ENCODE assay signal across 11 mouse cellular contexts in the genomic region with DNA sequence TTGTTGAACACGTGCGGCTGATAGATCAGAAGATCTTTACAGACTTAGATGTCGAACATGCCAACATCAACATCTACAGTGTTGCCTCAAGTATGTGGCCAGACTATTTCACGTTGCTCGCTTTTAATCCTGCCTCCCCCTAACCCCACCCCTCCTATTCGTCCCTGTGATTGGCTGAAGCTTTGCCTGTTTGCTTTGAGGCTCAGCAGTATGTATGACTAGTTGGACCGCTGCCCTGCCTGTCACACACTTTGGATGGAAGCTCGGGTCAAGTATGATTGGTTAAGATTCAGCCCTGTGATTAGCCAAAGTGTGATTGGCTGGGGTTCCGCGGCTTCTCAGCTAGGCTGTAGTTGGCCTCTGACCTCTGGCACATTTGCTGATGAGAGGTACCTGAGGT. TPM values are rescaled to one million over a fixed set of nuclear protein-coding genes. Genes with fewer than 3 reads are reported as not detected.
DNase-seq lines count a peak whose midpoint lies in the region; ATAC-seq and TF ChIP-seq lines count a peak whose summit lies in the region.
"Had no signal": no experiment of that assay in that cellular context is flagged by ENCODE, and none has a peak within 500 bp of the region (broad histone marks: within the 10 kb centered on the region; RNA-seq: fewer than 3 reads in every experiment).

No protein-coding gene starts in this region.

- no peaks in the 10 kb centered on the region for H3K9me3 ChIP-seq in stomach, postnatal 0 days (ENCODE audit: control insufficient read depth, low read length)
- no peaks in the 10 kb centered on the region for H3K9me3 ChIP-seq in midbrain, embryonic 15.5 days
- H3K9me3 ChIP-seq in hindbrain, embryonic 12.5 days (replicated peaks): no peaks in the 10 kb centered on the region

- DNase-seq in retina, postnatal 1 day: peak; percentile 39
- no peak for DNase-seq in retina, embryonic 14.5 days (ENCODE audit: low spot score)
- peak; percentile 60 for DNase-seq in kidney, adult 11 months
- DNase-seq in liver, adult 2 months (ENCODE audit: extremely low read depth, low read depth, low spot score): peak; percentile 87
- no peak for DNase-seq in stomach, postnatal 0 days (ENCODE audit: low spot score)
- DNase-seq in layer of hippocampus, postnatal 25 days (ENCODE audit: extremely low spot score in 1 of 2, low spot score in 1 of 2): no peak
- DNase-seq: heart, adult 11 months; midbrain, embryonic 14.5 days had no signal

- ATAC-seq in stomach, postnatal 0 days (ENCODE audit: low FRiP score, low TSS enrichment): 0 out of 2 replicates have a peak, but pooled peaks have one; percentile 45
- ATAC-seq in midbrain, embryonic 15.5 days (replicated peaks): no peak
- ATAC-seq in hindbrain, embryonic 12.5 days (ENCODE audit: low FRiP score): no peak
- ATAC-seq: forebrain, embryonic 14.5 days had no signal

- no peak for TF ChIP-seq EP300 in stomach, postnatal 0 days (optimal IDR thresholded peaks at IDR 0.05)

- no peaks in the 10 kb centered on the region for H3K4me1 ChIP-seq in liver, adult 2 months (ENCODE audit: control insufficient read depth, insufficient read depth, low read length)
- no peaks in the 10 kb centered on the region for H3K4me1 ChIP-seq in stomach, postnatal 0 days (replicated peaks; ENCODE audit: control insufficient read depth, insufficient read depth)
- H3K4me1 ChIP-seq in midbrain, embryonic 15.5 days: no peaks in the 10 kb centered on the region
- H3K4me1 ChIP-seq in hindbrain, embryonic 12.5 days: no peaks in the 10 kb centered on the region

- no peak overlapping the region for H3K4me2 ChIP-seq in stomach, postnatal 0 days (replicated peaks; ENCODE audit: low read depth)
- H3K4me2 ChIP-seq in midbrain, embryonic 15.5 days: no peak overlapping the region
- H3K4me2 ChIP-seq in hindbrain, embryonic 12.5 days (replicated peaks): no peak overlapping the region

- no peak for TF ChIP-seq POLR2A in liver, adult 2 months (IDR thresholded peaks at IDR 0.05; ENCODE audit: extremely low read depth, insufficient read depth, low read length)

- H3K27ac ChIP-seq in liver, adult 2 months (replicated peaks; ENCODE audit: insufficient read depth, low read depth, low read length): peak overlapping the region; percentile 37; the same call in 1 of the 2 replicates
- H3K27ac ChIP-seq in stomach, postnatal 0 days (replicated peaks): no peak overlapping the region
- H3K27ac ChIP-seq in midbrain, embryonic 15.5 days: no peak overlapping the region
- H3K27ac ChIP-seq in hindbrain, embryonic 12.5 days: no peak overlapping the region

- no peak overlapping the region for H3K9ac ChIP-seq in liver, adult 2 months (ENCODE audit: low read depth, low read length)
- no peak overlapping the region for H3K9ac ChIP-seq in stomach, postnatal 0 days (ENCODE audit: low read length)
- H3K9ac ChIP-seq in midbrain, embryonic 15.5 days: no peak overlapping the region
- no peak overlapping the region for H3K9ac ChIP-seq in hindbrain, embryonic 12.5 days

- WGBS in liver, adult 2 months: 10% methylated on average over 10 of the region's 10 CpGs
- WGBS in stomach, postnatal 0 days: 21% methylated on average over 10 of the region's 10 CpGs
- 42% methylated on average over 10 of the region's 10 CpGs for WGBS in midbrain, embryonic 15.5 days
- 46% methylated on average over 10 of the region's 10 CpGs for WGBS in hindbrain, embryonic 12.5 days

- H3K79me2 ChIP-seq in liver, adult 2 months (ENCODE audit: control insufficient read depth, insufficient read depth, low read length): no peaks in the 10 kb centered on the region

- H3K4me3 ChIP-seq in liver, adult 2 months (ENCODE audit: insufficient read depth, low read depth, low read length): no peak overlapping the region
- H3K4me3 ChIP-seq in stomach, postnatal 0 days (ENCODE audit: low read depth, low read length): no peak overlapping the region
- H3K4me3 ChIP-seq in midbrain, embryonic 15.5 days: no peak overlapping the region
- no peak overlapping the region for H3K4me3 ChIP-seq in hindbrain, embryonic 12.5 days

- no peaks in the 10 kb centered on the region for H3K27me3 ChIP-seq in liver, adult 2 months (ENCODE audit: control insufficient read depth, insufficient read depth, low read length)
- no peaks in the 10 kb centered on the region for H3K27me3 ChIP-seq in stomach, postnatal 0 days (ENCODE audit: control insufficient read depth, insufficient read depth, low read length)
- no peaks in the 10 kb centered on the region for H3K27me3 ChIP-seq in midbrain, embryonic 15.5 days (replicated peaks)
- H3K27me3 ChIP-seq in hindbrain, embryonic 12.5 days: no peaks in the 10 kb centered on the region

- no peaks in the 10 kb centered on the region for H3K36me3 ChIP-seq in liver, adult 2 months (ENCODE audit: control insufficient read depth, insufficient read depth, low read length)
- H3K36me3 ChIP-seq in stomach, postnatal 0 days (ENCODE audit: control insufficient read depth, insufficient read depth, low read length): no peaks in the 10 kb centered on the region
- no peaks in the 10 kb centered on the region for H3K36me3 ChIP-seq in midbrain, embryonic 15.5 days (replicated peaks)
- no peaks in the 10 kb centered on the region for H3K36me3 ChIP-seq in hindbrain, embryonic 12.5 days

- no peak for TF ChIP-seq CTCF in liver, adult 2 months (IDR thresholded peaks at IDR 0.05; ENCODE audit: low read depth, low read length)
- TF ChIP-seq CTCF in stomach, postnatal 0 days (IDR thresholded peaks at IDR 0.05; ENCODE audit: low read depth): no peak

RNA-seq across cellular contexts. Expression of a gene that starts 21.3 kb away (rescaled TPM):
- 14.3 and 18.6 TPM in 2 replicates for total RNA-seq in liver, adult 2 months (2014; rRNA removed)
- polyA plus RNA-seq in liver, adult 2 months (2012; rRNA removed): 36.2 and 38.7 TPM in 2 replicates
- polyA plus RNA-seq in stomach, postnatal 0 days (2015; fragmentation: Nextera tagmentation; extraction: Ambion mirVana): 34.5 and 35.4 TPM in 2 replicates
- 109 and 116 TPM in 2 replicates for polyA plus RNA-seq in midbrain, embryonic 15.5 days (2015; fragmentation: Nextera tagmentation; extraction: Ambion mirVana)
- 10 to 100 TPM; 85.2 to 91.0 TPM for total RNA-seq in layer of hippocampus, postnatal 25 days (2021)
- polyA plus RNA-seq in hindbrain, embryonic 12.5 days (2016; fragmentation: Nextera tagmentation; extraction: Ambion mirVana): 98.2 and 105 TPM in 2 replicates

RNA-seq across cellular contexts. Expression of a gene that starts 23.9 kb away (rescaled TPM):
- total RNA-seq in liver, adult 2 months (2014; rRNA removed): 1.0 and 1.1 TPM in 2 replicates
- 0.70 and 4.0 TPM in 2 replicates for polyA plus RNA-seq in liver, adult 2 months (2012; rRNA removed)
- polyA plus RNA-seq in stomach, postnatal 0 days (2015; fragmentation: Nextera tagmentation; extraction: Ambion mirVana): 0.10 and 0.18 TPM in 2 replicates
- 2.3 and 2.5 TPM in 2 replicates for polyA plus RNA-seq in midbrain, embryonic 15.5 days (2015; fragmentation: Nextera tagmentation; extraction: Ambion mirVana)
- under 1 TPM; 0.44 to 0.85 TPM for total RNA-seq in layer of hippocampus, postnatal 25 days (2021)
- polyA plus RNA-seq in hindbrain, embryonic 12.5 days (2016; fragmentation: Nextera tagmentation; extraction: Ambion mirVana): 0.74 and 0.98 TPM in 2 replicates

RNA-seq across cellular contexts. Expression of a gene that starts 25.1 kb away (rescaled TPM):
- total RNA-seq in liver, adult 2 months (2014; rRNA removed): 81.0 and 89.5 TPM in 2 replicates
- 124 and 129 TPM in 2 replicates for polyA plus RNA-seq in liver, adult 2 months (2012; rRNA removed)
- polyA plus RNA-seq in stomach, postnatal 0 days (2015; fragmentation: Nextera tagmentation; extraction: Ambion mirVana): 25.8 and 27.5 TPM in 2 replicates
- polyA plus RNA-seq in midbrain, embryonic 15.5 days (2015; fragmentation: Nextera tagmentation; extraction: Ambion mirVana): 48.9 and 52.9 TPM in 2 replicates
- 10 to 100 TPM; 62.1 to 62.5 TPM for total RNA-seq in layer of hippocampus, postnatal 25 days (2021)
- 50.6 and 55.5 TPM in 2 replicates for polyA plus RNA-seq in hindbrain, embryonic 12.5 days (2016; fragmentation: Nextera tagmentation; extraction: Ambion mirVana)

RNA-seq across cellular contexts. Expression of a gene that starts 38.6 kb away (rescaled TPM):
- 820 and 1,038 TPM in 2 replicates for total RNA-seq in liver, adult 2 months (2014; rRNA removed)
- polyA plus RNA-seq in liver, adult 2 months (2012; rRNA removed): 845 and 1,134 TPM in 2 replicates
- 2,079 and 2,215 TPM in 2 replicates for polyA plus RNA-seq in stomach, postnatal 0 days (2015; fragmentation: Nextera tagmentation; extraction: Ambion mirVana)
- polyA plus RNA-seq in midbrain, embryonic 15.5 days (2015; fragmentation: Nextera tagmentation; extraction: Ambion mirVana): 917 and 926 TPM in 2 replicates
- total RNA-seq in layer of hippocampus, postnatal 25 days (2021): 100 to 1,000 TPM; 341 to 404 TPM
- polyA plus RNA-seq in hindbrain, embryonic 12.5 days (2016; fragmentation: Nextera tagmentation; extraction: Ambion mirVana): 1,045 and 1,230 TPM in 2 replicates

RNA-seq across cellular contexts. Expression of a gene that starts 42.2 kb away (rescaled TPM):
- 201 and 208 TPM in 2 replicates for total RNA-seq in liver, adult 2 months (2014; rRNA removed)
- 214 and 259 TPM in 2 replicates for polyA plus RNA-seq in liver, adult 2 months (2012; rRNA removed)
- 327 and 335 TPM in 2 replicates for polyA plus RNA-seq in stomach, postnatal 0 days (2015; fragmentation: Nextera tagmentation; extraction: Ambion mirVana)
- 169 and 175 TPM in 2 replicates for polyA plus RNA-seq in midbrain, embryonic 15.5 days (2015; fragmentation: Nextera tagmentation; extraction: Ambion mirVana)
- 100 to 1,000 TPM; 138 to 163 TPM for total RNA-seq in layer of hippocampus, postnatal 25 days (2021)
- polyA plus RNA-seq in hindbrain, embryonic 12.5 days (2016; fragmentation: Nextera tagmentation; extraction: Ambion mirVana): 184 and 193 TPM in 2 replicates

Comparison
In these comparisons a context has a peak if more than half of its experiments do, and no peak if none do; other contexts are left out.
1. DNase-seq: peak in retina, postnatal 1 day (single experiment), kidney, adult 11 months (single experiment) and liver, adult 2 months (single experiment); none in retina, embryonic 14.5 days (single experiment), stomach, postnatal 0 days (single experiment) and layer of hippocampus, postnatal 25 days (0 of 2).